Mouse (Mus musculus) olfactory bulb, adult 2 months (tissue): ENCODE measurements around the gene Macf1.

ENCODE experiments used
- CTCF ChIP-seq: fragments of 200-500 bp; IDR thresholded peaks from 2 replicates; pipeline ENCODE4 v1.5.1; 2012; ENCODE audit warnings: low read depth, mild to moderate bottlenecking, low read length, moderate library complexity; ENCODE audit not compliant: insufficient read depth
- POLR2A ChIP-seq: fragments of 200-500 bp; IDR thresholded peaks from 2 replicates; pipeline ENCODE4 v1.6.1; 2012; ENCODE audit warnings: mild to moderate bottlenecking, low read depth, low read length, moderate library complexity; ENCODE audit not compliant: insufficient read depth

GRCm38 (mm10) chr4:123409034-123409692 lies 275.0 kb downstream of the Macf1 start:
- TF ChIP-seq CTCF (no peak), POLR2A (no peak)
